Mouse (Mus musculus) liver, embryonic 16.5 days (tissue): ENCODE measurements around the gene Atl2. TPM values are rescaled to one million over a fixed set of nuclear protein-coding genes. Genes with fewer than 3 reads are reported as not detected.

Source experiments
- ATAC-seq: fragments of 200-750 bp; cut with Nextera tagmentation; 2 replicates; pipeline ENCODE4 v1.8.0; 2017; ENCODE audit warnings: low read depth, mild to moderate bottlenecking, moderate number of reproducible peaks, moderate library complexity
- H3K27ac ChIP-seq: fragments of 300-500 bp; sonication (generic); 2 replicates; pipeline ENCODE4 v1.5.1; 2014; ENCODE audit warnings: mild to moderate bottlenecking, low read length
- H3K27me3 ChIP-seq: fragments of 300-500 bp; sonication (generic); 2 replicates; pipeline ENCODE4 v1.6.1; 2014; ENCODE audit warnings: low read depth, low read length, mixed read lengths; ENCODE audit not compliant: control insufficient read depth, insufficient read depth
- H3K36me3 ChIP-seq: fragments of 300-500 bp; sonication (generic); 2 replicates; pipeline ENCODE4 v1.6.1; 2014; ENCODE audit warnings: mild to moderate bottlenecking; ENCODE audit not compliant: control insufficient read depth, insufficient read depth
- H3K4me1 ChIP-seq: fragments of 300-500 bp; sonication (generic); 2 replicates; pipeline ENCODE4 v1.6.1; 2014; ENCODE audit warnings: low read depth, low read length, mixed read lengths; ENCODE audit not compliant: control insufficient read depth
- H3K4me2 ChIP-seq: fragments of 300-500 bp; sonication (generic); 2 replicates; pipeline ENCODE4 v1.6.1; 2014; ENCODE audit warnings: low read depth, low read length, mixed read lengths
- H3K4me3 ChIP-seq: fragments of 300-500 bp; sonication (generic); 2 replicates; pipeline ENCODE4 v1.5.1; 2014; ENCODE audit warnings: low read depth, mild to moderate bottlenecking, low read length
- H3K9ac ChIP-seq: fragments of 300-500 bp; sonication (generic); 2 replicates; pipeline ENCODE4 v1.6.1; 2014; ENCODE audit warnings: low read depth, low read length
- H3K9me3 ChIP-seq: fragments of 300-500 bp; sonication (generic); replicated peaks from 2 replicates; pipeline ENCODE4 v1.6.1; 2016; ENCODE audit warnings: low read length; ENCODE audit not compliant: control insufficient read depth
- WGBS: fragments of 180-500 bp; shearing (Covaris S2); extraction: QIAGEN DNeasy Blood & Tissue Kit; methylation state at CpG from one replicate; pipeline ENCODE4 v1.1.7; 2014; ENCODE audit not compliant: insufficient replicate concordance; 5-methylcytosine and 5-hydroxymethylcytosine counted together
- polyA plus RNA-seq: library from polyadenylated mRNA; unstranded; fragments of >200 nt; fragmentation: Nextera tagmentation; extraction: Ambion mirVana; gene quantifications from 2 replicates; pipeline ENCODE4 v1.2.1, GENCODE M21; 2015

Gene Atl2
- polyA plus RNA-seq, 1 experiment from 2014 or later: 29.2 TPM

DNA sequence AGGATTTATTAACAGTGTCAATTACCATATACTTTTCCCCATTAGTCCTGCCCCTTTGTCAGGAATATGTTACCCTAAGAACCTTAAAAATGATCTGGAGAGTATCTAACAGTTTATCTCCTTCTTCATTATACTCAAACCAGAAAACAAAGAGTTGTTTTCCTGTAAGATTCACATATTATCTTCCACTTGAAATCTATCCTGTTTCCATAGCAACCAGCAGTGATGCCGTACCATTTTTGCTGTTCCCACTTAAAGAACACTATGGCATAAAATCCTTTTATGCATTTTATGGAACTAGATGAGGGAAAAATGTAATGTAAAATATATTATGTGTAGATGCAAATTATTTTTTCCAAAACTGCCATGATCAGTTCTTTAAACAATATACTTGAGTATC, 8.0 kb downstream of the Atl2 start:
- Histone ChIP-seq H3K27ac (no peak overlapping the region), H3K4me3 (no peak overlapping the region), H3K36me3 (no peaks in the 10 kb centered on the region), H3K9me3 (no peaks in the 10 kb centered on the region), H3K4me2 (no peak overlapping the region), H3K9ac (no peak overlapping the region), H3K27me3 (no peaks in the 10 kb centered on the region), H3K4me1 (peaks cover 22% of the 10 kb centered on the region)
- no peak for ATAC-seq
- WGBS: 91% methylated on average over 1 of the region's 1 CpGs

GRCm38 (mm10) chr17:79883198-79883597, 12.7 kb downstream of the Atl2 start:
- H3K9ac ChIP-seq: no peak overlapping the region
- no peaks in the 10 kb centered on the region for H3K27me3 ChIP-seq
- 50% methylated on average over 4 of the region's 4 CpGs for WGBS
- no peak overlapping the region for H3K4me2 ChIP-seq
- H3K9me3 ChIP-seq: no peaks in the 10 kb centered on the region
- no peaks in the 10 kb centered on the region for H3K36me3 ChIP-seq
- H3K4me3 ChIP-seq: no peak overlapping the region
- no peak overlapping the region for H3K27ac ChIP-seq
- ATAC-seq: no peak
- H3K4me1 ChIP-seq: peaks cover 4% of the 10 kb centered on the region

- no peaks in the 10 kb centered on the region for H3K9me3 ChIP-seq
- no peak overlapping the region for H3K9ac ChIP-seq
- no peaks in the 10 kb centered on the region for H3K27me3 ChIP-seq
- no peak overlapping the region for H3K27ac ChIP-seq
- no peak overlapping the region for H3K4me3 ChIP-seq
- H3K36me3 ChIP-seq: peaks cover 38% of the 10 kb centered on the region
- WGBS: 92% methylated on average over 5 of the region's 5 CpGs
- H3K4me1 ChIP-seq: no peaks in the 10 kb centered on the region
- ATAC-seq: no peak
- H3K4me2 ChIP-seq: no peak overlapping the region
Measured at GRCm38 (mm10) chr17:79865027-79865426, 30.9 kb downstream of the Atl2 start.

GRCm38 (mm10) chr17:79864503-79864902, 31.4 kb downstream of the Atl2 start:
- no peak for ATAC-seq
- no peaks in the 10 kb centered on the region for H3K27me3 ChIP-seq
- 89% methylated on average over 8 of the region's 8 CpGs for WGBS
- no peak overlapping the region for H3K27ac ChIP-seq
- H3K9me3 ChIP-seq: no peaks in the 10 kb centered on the region
- peaks cover 43% of the 10 kb centered on the region for H3K36me3 ChIP-seq
- no peak overlapping the region for H3K9ac ChIP-seq
- no peak overlapping the region for H3K4me2 ChIP-seq
- no peak overlapping the region for H3K4me3 ChIP-seq
- no peaks in the 10 kb centered on the region for H3K4me1 ChIP-seq

DNA sequence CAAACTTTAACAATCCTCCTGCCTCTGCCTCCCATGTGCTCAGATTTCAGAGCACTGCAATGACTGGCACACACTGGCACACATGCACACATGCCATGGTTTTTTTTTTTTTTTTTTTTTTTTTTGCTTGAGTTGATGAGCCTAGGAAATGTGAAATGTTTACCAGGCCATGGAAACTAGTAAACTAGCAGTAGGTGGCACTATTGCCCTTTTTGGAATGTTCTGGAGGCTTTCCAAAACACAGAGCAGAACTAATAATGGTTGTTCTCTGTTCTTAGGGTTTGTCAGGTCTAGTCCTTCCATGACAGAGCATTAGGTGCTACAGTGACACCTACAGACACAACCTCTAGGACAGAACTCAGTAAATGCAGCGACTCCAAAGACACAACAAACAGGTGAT, 33.9 kb downstream of the Atl2 start:
- no peak overlapping the region for H3K9ac ChIP-seq
- no peak overlapping the region for H3K4me2 ChIP-seq
- no peaks in the 10 kb centered on the region for H3K9me3 ChIP-seq
- H3K27ac ChIP-seq: no peak overlapping the region
- H3K4me1 ChIP-seq: no peaks in the 10 kb centered on the region
- peaks cover 58% of the 10 kb centered on the region for H3K36me3 ChIP-seq
- WGBS: 72% methylated on average over 1 of the region's 1 CpGs
- H3K4me3 ChIP-seq: no peak overlapping the region
- no peak for ATAC-seq
- no peaks in the 10 kb centered on the region for H3K27me3 ChIP-seq

DNA sequence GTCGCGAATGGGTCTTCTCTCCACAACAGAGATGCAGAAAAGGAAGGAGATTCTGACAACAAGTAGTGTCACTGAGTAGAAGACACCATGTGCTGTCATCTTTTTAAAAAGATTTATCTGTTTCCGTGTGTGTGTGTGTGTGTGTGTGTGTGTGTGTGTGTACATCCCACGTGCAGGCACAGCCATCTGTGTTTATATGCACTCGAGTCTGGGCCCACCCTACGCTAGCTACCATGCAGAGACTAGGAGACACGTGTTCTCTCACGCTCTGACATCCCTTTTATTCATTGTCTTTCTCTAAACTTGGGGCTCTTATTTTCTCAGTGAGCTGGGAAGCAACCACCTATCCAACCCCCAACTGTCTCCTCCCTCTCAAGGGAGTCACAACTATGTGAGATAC, 40.4 kb downstream of the Atl2 start:
- Histone ChIP-seq H3K4me2 (no peak overlapping the region), H3K9me3 (no peaks in the 10 kb centered on the region), H3K27me3 (no peaks in the 10 kb centered on the region), H3K4me3 (no peak overlapping the region), H3K9ac (no peak overlapping the region), H3K4me1 (no peaks in the 10 kb centered on the region), H3K36me3 (peaks cover 68% of the 10 kb centered on the region), H3K27ac (no peak overlapping the region)
- 85% methylated on average over 8 of the region's 8 CpGs for WGBS
- no peak for ATAC-seq

DNA sequence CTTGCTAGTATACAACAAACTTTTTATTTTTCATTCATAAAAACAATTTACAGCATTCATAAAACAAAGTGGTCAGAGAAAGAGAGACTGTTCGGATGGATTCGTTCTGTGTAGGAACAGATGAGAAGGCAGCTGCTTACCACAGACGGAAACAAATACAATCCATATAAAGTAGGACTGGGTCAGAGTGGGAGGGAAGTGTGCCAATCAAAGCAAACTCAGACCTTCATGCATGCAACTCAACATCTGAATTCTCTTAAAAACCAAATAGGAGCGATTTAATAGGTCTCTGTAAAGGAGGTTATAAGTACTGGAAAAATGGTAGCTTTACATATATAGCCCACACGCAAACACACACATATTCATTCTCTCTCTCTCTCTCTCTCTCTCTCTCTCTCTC, 47.5 kb downstream of the Atl2 start:
- Histone ChIP-seq H3K4me3 (no peak overlapping the region), H3K9me3 (no peaks in the 10 kb centered on the region), H3K27ac (no peak overlapping the region), H3K36me3 (peaks cover 44% of the 10 kb centered on the region), H3K9ac (no peak overlapping the region), H3K4me2 (no peak overlapping the region), H3K27me3 (no peaks in the 10 kb centered on the region), H3K4me1 (no peaks in the 10 kb centered on the region)
- 92% methylated on average over 5 of the region's 5 CpGs for whole genome bisulfite sequencing
- ATAC-seq: no peak

- WGBS: 85% methylated on average over 2 of the region's 2 CpGs
- no peaks in the 10 kb centered on the region for H3K4me1 ChIP-seq
- H3K4me2 ChIP-seq: no peak overlapping the region
- H3K27ac ChIP-seq: no peak overlapping the region
- H3K27me3 ChIP-seq: no peaks in the 10 kb centered on the region
- no peaks in the 10 kb centered on the region for H3K9me3 ChIP-seq
- no peak overlapping the region for H3K4me3 ChIP-seq
- no peak for ATAC-seq
- peaks cover 25% of the 10 kb centered on the region for H3K36me3 ChIP-seq
- no peak overlapping the region for H3K9ac ChIP-seq
Measured at GRCm38 (mm10) chr17:79846182-79846581, 49.7 kb downstream of the Atl2 start.

GRCm38 (mm10) chr17:79845695-79846094, 50.2 kb downstream of the Atl2 start:
- ATAC-seq: no peak
- Histone ChIP-seq H3K9ac (no peak overlapping the region), H3K4me1 (no peaks in the 10 kb centered on the region), H3K9me3 (no peaks in the 10 kb centered on the region), H3K27me3 (no peaks in the 10 kb centered on the region), H3K4me2 (no peak overlapping the region), H3K4me3 (no peak overlapping the region), H3K36me3 (peaks cover 23% of the 10 kb centered on the region), H3K27ac (no peak overlapping the region)
- WGBS: 64% methylated on average over 2 of the region's 2 CpGs
